Mouse (Mus musculus) hindbrain, embryonic 11.5 days (tissue): ENCODE data around the gene Tbc1d30. TPM values are rescaled to one million over a fixed set of nuclear protein-coding genes. Genes with fewer than 3 reads are reported as not detected.

Experiments used
- ATAC-seq: fragments of 200-750 bp; cut with Nextera tagmentation; 2 replicates; pipeline ENCODE4 v1.8.0; 2017; ENCODE audit warnings: mild to moderate bottlenecking, moderate TSS enrichment, moderate library complexity; ENCODE audit not compliant: low FRiP score
- DNase-seq: peaks from one replicate; pipeline ENCODE4 v3.0.0-alpha.2; 2015; ENCODE audit warnings: low spot score
- H3K27ac ChIP-seq: fragments of 300-500 bp; sonication (generic); 2 replicates; pipeline ENCODE4 v1.5.1; 2014; ENCODE audit warnings: mild to moderate bottlenecking, low read depth, low read length
- H3K27me3 ChIP-seq: fragments of 300-500 bp; sonication (generic); 2 replicates; pipeline ENCODE4 v1.6.1; 2014; ENCODE audit warnings: mild to moderate bottlenecking, low read length, moderate library complexity, mixed read lengths; ENCODE audit not compliant: control insufficient read depth, insufficient read depth
- H3K36me3 ChIP-seq: fragments of 300-500 bp; sonication (generic); 2 replicates; pipeline ENCODE4 v1.6.1; 2014; ENCODE audit warnings: mild to moderate bottlenecking, low read length, moderate library complexity, mixed read lengths; ENCODE audit not compliant: control insufficient read depth, insufficient read depth
- H3K4me1 ChIP-seq: fragments of 300-500 bp; sonication (generic); replicated peaks from 2 replicates; pipeline ENCODE4 v1.6.1; 2014; ENCODE audit warnings: low read length, mixed read lengths; ENCODE audit not compliant: control insufficient read depth, insufficient read depth
- H3K4me2 ChIP-seq: fragments of 300-500 bp; sonication (generic); replicated peaks from 2 replicates; pipeline ENCODE4 v1.6.1; 2014; ENCODE audit warnings: mild to moderate bottlenecking, low read depth, low read length
- H3K4me3 ChIP-seq: fragments of 300-500 bp; sonication (generic); 2 replicates; pipeline ENCODE4 v1.5.1; 2014; ENCODE audit warnings: low read depth, low read length
- H3K9ac ChIP-seq: fragments of 300-500 bp; sonication (generic); 2 replicates; pipeline ENCODE4 v1.6.1; 2014; ENCODE audit warnings: low read depth, low read length
- H3K9me3 ChIP-seq: fragments of 300-500 bp; sonication (generic); 2 replicates; pipeline ENCODE4 v1.6.1; 2016; ENCODE audit warnings: low read length; ENCODE audit not compliant: control insufficient read depth
- WGBS: fragments of 180-500 bp; shearing (Covaris S2); extraction: QIAGEN DNeasy Blood & Tissue Kit; methylation state at CpG from one replicate; pipeline ENCODE4 v1.1.7; 2014; 5-methylcytosine and 5-hydroxymethylcytosine counted together
- polyA plus RNA-seq: library from polyadenylated mRNA; unstranded; fragments of >200 nt; fragmentation: Nextera tagmentation; extraction: Ambion mirVana; gene quantifications from 2 replicates; pipeline ENCODE4 v1.2.1, GENCODE M21; 2014

Gene Tbc1d30
- polyA plus RNA-seq, 1 experiment from 2014 or later, result 4.7 TPM

- DNase-seq (no peak), ATAC-seq (no peak)
- no peak overlapping the region for H3K4me2 ChIP-seq
- H3K36me3 ChIP-seq, result no peaks in the 10 kb centered on the region
- no peaks in the 10 kb centered on the region for H3K27me3 ChIP-seq
- H3K4me3 ChIP-seq, result no peak overlapping the region
- H3K27ac ChIP-seq, result no peak overlapping the region
- H3K9me3 ChIP-seq, result no peaks in the 10 kb centered on the region
- 84% methylated on average over 23 of the region's 23 CpGs for WGBS
- no peaks in the 10 kb centered on the region for H3K4me1 ChIP-seq
- no peak overlapping the region for H3K9ac ChIP-seq
These were observed 107.5 kb downstream of the Tbc1d30 start for GRCm38 (mm10) chr10:121243373-121244207.

DNA sequence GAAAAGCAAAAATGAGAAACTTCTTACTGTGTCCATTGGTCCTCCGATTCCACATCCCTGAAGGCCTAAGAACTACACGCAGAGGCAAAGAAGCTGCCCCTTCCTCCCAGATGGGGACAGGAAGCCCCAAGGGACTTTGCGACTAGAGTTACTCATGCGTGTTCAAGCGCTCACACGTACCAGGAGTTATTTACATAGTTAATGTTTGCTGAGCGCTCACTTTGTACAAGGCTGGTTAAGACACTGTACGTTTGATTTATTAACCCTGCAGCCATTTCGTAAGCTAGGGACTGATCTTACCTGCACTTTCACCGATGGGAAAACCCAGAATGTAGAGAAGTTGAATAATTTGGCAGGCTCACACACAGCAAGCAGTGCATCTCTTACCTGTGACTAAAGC lies 108.5 kb downstream of the Tbc1d30 start:
- Histone ChIP-seq H3K36me3 (no peaks in the 10 kb centered on the region), H3K27me3 (no peaks in the 10 kb centered on the region), H3K9me3 (no peaks in the 10 kb centered on the region), H3K27ac (no peak overlapping the region), H3K4me1 (no peaks in the 10 kb centered on the region), H3K4me3 (no peak overlapping the region), H3K4me2 (no peak overlapping the region), H3K9ac (no peak overlapping the region)
- DNase-seq (no peak), ATAC-seq (no peak)
- 81% methylated on average over 10 of the region's 10 CpGs for WGBS

DNA sequence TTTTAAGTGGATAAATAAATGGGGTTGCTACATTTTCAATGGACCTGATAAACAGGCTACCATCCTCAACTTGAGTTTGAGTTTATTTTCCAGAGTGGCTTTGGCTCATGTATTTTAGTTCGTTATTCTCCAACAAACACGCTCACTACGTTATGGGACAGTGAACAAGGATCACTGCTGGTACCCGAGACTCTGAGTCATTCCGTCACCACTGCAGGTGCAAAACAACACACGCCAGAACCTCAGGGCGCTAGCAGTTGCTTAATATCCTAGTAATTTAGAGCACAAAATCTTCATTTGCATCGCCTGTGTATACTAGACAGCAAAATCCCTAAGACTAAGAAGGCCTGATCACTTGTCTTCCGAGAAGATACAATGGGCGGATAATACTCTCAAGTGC lies 112.0 kb downstream of the Tbc1d30 start:
- no peaks in the 10 kb centered on the region for H3K36me3 ChIP-seq
- H3K4me3 ChIP-seq, result no peak overlapping the region
- no peak overlapping the region for H3K27ac ChIP-seq
- DNase-seq (no peak), ATAC-seq (no peak)
- H3K9ac ChIP-seq, result no peak overlapping the region
- no peak overlapping the region for H3K4me2 ChIP-seq
- H3K9me3 ChIP-seq, result no peaks in the 10 kb centered on the region
- H3K27me3 ChIP-seq, result no peaks in the 10 kb centered on the region
- 96% methylated on average over 10 of the region's 10 CpGs for WGBS
- no peaks in the 10 kb centered on the region for H3K4me1 ChIP-seq

GRCm38 (mm10) chr10:121238551-121238950 lies 112.5 kb downstream of the Tbc1d30 start:
- Histone ChIP-seq H3K4me2 (no peak overlapping the region), H3K9me3 (no peaks in the 10 kb centered on the region), H3K27ac (no peak overlapping the region), H3K9ac (no peak overlapping the region), H3K27me3 (no peaks in the 10 kb centered on the region), H3K4me3 (no peak overlapping the region), H3K36me3 (no peaks in the 10 kb centered on the region), H3K4me1 (no peaks in the 10 kb centered on the region)
- ATAC-seq (no peak), DNase-seq (no peak)
- 76% methylated on average over 16 of the region's 16 CpGs for WGBS

DNA sequence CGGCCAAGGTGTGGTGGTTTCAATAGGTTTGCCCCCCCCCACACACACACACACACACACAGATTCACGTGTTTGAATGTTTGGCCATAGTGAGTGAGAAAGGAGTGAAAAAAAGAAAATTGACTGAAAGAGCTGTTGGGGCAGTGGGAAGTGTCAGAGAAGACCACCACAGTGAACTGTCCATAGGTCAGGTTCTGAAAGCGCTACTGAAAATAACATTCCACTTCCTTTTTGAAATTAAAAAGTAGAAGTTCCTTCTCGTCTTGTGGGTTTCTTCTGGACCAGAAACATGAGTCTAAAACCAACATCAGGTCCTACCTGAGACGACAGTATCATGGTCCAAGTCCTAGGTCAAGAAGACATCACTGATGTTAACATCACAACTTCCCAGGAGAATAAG lies 113.7 kb downstream of the Tbc1d30 start:
- Histone ChIP-seq H3K27ac (no peak overlapping the region), H3K36me3 (no peaks in the 10 kb centered on the region), H3K27me3 (no peaks in the 10 kb centered on the region), H3K4me1 (no peaks in the 10 kb centered on the region), H3K9me3 (no peaks in the 10 kb centered on the region), H3K9ac (no peak overlapping the region), H3K4me3 (no peak overlapping the region), H3K4me2 (no peak overlapping the region)
- WGBS, result 77% methylated on average over 5 of the region's 5 CpGs
- no peak for DNase-seq
- ATAC-seq, result no peak

DNA sequence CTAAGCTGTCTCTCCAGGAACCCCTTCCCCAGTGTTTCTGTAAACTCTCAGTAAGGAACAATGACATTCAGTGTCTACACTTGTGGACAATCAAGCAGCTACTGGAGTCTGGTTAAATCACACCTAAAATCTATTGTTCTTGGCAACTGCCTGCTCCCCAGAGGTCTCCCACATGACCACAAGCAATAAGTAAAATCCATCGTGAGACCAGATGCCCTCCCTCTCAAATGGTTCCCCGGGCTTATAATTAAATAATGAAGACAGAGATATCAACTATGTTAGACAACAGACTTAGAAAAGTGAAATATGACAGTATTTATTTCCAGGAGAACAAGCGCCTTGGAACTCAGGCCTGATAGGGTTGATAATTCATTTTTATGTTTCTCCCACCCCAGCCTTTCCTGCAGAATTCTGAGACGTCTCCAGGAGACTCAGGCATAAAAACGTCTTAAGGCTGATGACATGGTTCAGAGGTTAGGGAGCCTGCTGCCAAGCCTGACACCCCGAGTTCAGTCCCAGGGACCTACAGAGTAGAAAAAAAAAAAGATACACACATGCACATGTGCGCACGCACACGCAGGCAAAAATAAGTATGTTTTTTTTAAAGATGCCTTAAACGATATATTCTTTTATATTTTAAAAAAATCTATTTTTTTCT lies 115.8 kb downstream of the Tbc1d30 start:
- Histone ChIP-seq H3K9ac (no peak overlapping the region), H3K4me1 (no peaks in the 10 kb centered on the region), H3K27me3 (no peaks in the 10 kb centered on the region), H3K9me3 (no peaks in the 10 kb centered on the region), H3K36me3 (no peaks in the 10 kb centered on the region), H3K4me2 (no peak overlapping the region), H3K4me3 (no peak overlapping the region), H3K27ac (no peak overlapping the region)
- no peak for ATAC-seq
- DNase-seq, result no peak
- 81% methylated on average over 10 of the region's 10 CpGs for WGBS

- DNase-seq (no peak), ATAC-seq (no peak)
- Histone ChIP-seq H3K27me3 (no peaks in the 10 kb centered on the region), H3K27ac (no peak overlapping the region), H3K9ac (no peak overlapping the region), H3K4me2 (no peak overlapping the region), H3K4me3 (no peak overlapping the region), H3K36me3 (no peaks in the 10 kb centered on the region), H3K4me1 (no peaks in the 10 kb centered on the region), H3K9me3 (no peaks in the 10 kb centered on the region)
- WGBS, result 85% methylated on average over 3 of the region's 3 CpGs
These were observed 116.6 kb downstream of the Tbc1d30 start for GRCm38 (mm10) chr10:121234476-121234875.

DNA sequence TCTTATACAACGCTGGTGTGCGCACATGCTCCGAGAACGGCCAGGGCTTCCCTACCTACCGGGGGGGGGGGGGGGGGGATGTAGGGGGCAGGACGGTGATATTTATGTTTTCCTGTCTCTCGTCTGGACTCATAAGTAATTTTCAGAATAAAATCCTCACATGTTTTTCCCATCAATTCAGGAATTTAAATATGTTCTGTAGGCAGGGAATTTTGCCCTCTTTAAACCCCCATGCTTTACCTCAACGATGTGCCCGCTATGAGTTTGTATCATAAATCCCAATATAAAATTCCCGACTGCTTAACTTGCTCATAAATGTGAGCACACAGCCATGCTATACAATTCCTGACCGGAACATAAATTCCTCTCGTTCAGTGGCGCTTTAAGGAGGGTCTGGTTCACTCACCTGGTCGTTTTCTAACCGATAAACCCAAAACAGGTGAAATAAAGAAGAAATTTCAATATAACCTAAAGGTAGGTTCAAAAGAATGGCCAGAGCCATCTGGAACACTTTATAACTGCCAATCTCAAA lies 122.6 kb downstream of the Tbc1d30 start:
- WGBS, result 85% methylated on average over 14 of the region's 15 CpGs
- Histone ChIP-seq H3K27ac (no peak overlapping the region), H3K9me3 (no peaks in the 10 kb centered on the region), H3K4me3 (no peak overlapping the region), H3K36me3 (no peaks in the 10 kb centered on the region), H3K4me1 (no peaks in the 10 kb centered on the region), H3K9ac (no peak overlapping the region), H3K4me2 (no peak overlapping the region), H3K27me3 (no peaks in the 10 kb centered on the region)
- ATAC-seq, result no peak
- no peak for DNase-seq

DNA sequence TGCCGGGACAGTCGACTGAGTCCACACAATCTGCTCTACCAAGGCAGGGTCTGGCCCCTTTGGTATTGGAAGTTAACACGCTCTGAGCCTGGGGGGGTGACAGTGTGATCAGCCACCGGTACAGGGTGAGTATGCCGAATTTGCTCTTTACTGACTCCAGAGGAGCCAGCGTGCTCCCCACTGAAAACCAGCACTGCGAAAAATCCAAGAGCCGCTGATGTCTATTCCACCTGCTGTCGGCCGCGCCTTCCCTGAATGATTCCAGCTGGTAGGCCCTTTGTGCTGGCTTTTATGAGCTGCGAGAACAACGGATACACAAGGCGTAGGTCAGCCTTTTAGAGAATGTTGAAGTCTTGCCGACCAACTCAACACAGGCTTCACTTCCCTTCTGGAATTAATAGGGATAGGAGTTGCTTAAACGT lies 123.1 kb downstream of the Tbc1d30 start:
- H3K4me2 ChIP-seq, result no peak overlapping the region
- H3K4me1 ChIP-seq, result no peaks in the 10 kb centered on the region
- no peaks in the 10 kb centered on the region for H3K27me3 ChIP-seq
- 62% methylated on average over 16 of the region's 16 CpGs for WGBS
- no peaks in the 10 kb centered on the region for H3K9me3 ChIP-seq
- DNase-seq (peak; percentile 22), ATAC-seq (no peak)
- no peak overlapping the region for H3K27ac ChIP-seq
- no peak overlapping the region for H3K4me3 ChIP-seq
- H3K36me3 ChIP-seq, result no peaks in the 10 kb centered on the region
- H3K9ac ChIP-seq, result no peak overlapping the region
